Mouse (Mus musculus) heart, embryonic 13.5 days (tissue): Measurements from ENCODE around the gene Ubp1. TPM values are rescaled to one million over a fixed set of nuclear protein-coding genes. Genes with fewer than 3 reads are reported as not detected.

Experiments used
- ATAC-seq: fragments of 200-750 bp; cut with Nextera tagmentation; 2 replicates; pipeline ENCODE4 v1.8.0; 2017; ENCODE audit warnings: moderate TSS enrichment; ENCODE audit not compliant: insufficient number of reproducible peaks, low FRiP score, low TSS enrichment; ENCODE audit errors: extremely low read depth
- H3K27ac ChIP-seq: fragments of 300-500 bp; sonication (generic); replicated peaks from 2 replicates; pipeline ENCODE4 v1.5.1; 2015; ENCODE audit warnings: moderate library complexity, mild to moderate bottlenecking, inconsistent platforms
- H3K27me3 ChIP-seq: fragments of 300-500 bp; sonication (generic); replicated peaks from 2 replicates; pipeline ENCODE4 v1.6.1; 2015; ENCODE audit warnings: mild to moderate bottlenecking, inconsistent platforms
- H3K36me3 ChIP-seq: fragments of 300-500 bp; sonication (generic); 2 replicates; pipeline ENCODE4 v1.6.1; 2015; ENCODE audit warnings: mild to moderate bottlenecking, inconsistent platforms
- H3K4me1 ChIP-seq: fragments of 300-500 bp; sonication (generic); 2 replicates; pipeline ENCODE4 v1.6.1; 2015; ENCODE audit warnings: inconsistent platforms
- H3K4me2 ChIP-seq: fragments of 300-500 bp; sonication (generic); 2 replicates; pipeline ENCODE4 v1.6.1; 2015; ENCODE audit warnings: inconsistent platforms, mild to moderate bottlenecking, moderate library complexity
- H3K4me3 ChIP-seq: fragments of 300-500 bp; sonication (generic); 2 replicates; pipeline ENCODE4 v1.5.1; 2015; ENCODE audit warnings: moderate library complexity, mild to moderate bottlenecking, inconsistent platforms
- H3K9ac ChIP-seq: fragments of 300-500 bp; sonication (generic); 2 replicates; pipeline ENCODE4 v1.6.1; 2015; ENCODE audit warnings: inconsistent platforms, mild to moderate bottlenecking, moderate library complexity
- H3K9me3 ChIP-seq: fragments of 300-500 bp; sonication (generic); 2 replicates; pipeline ENCODE4 v1.6.1; 2016; ENCODE audit warnings: inconsistent platforms
- WGBS: fragments of 180-500 bp; shearing (Covaris S2); methylation state at CpG from one replicate; pipeline ENCODE4 v1.1.7; 2015; ENCODE audit warnings: mixed read lengths; 5-methylcytosine and 5-hydroxymethylcytosine counted together
- polyA plus RNA-seq: library from polyadenylated mRNA; unstranded; fragments of >200 nt; fragmentation: Nextera tagmentation; extraction: Ambion mirVana; gene quantifications from 2 replicates; pipeline ENCODE4 v1.2.1, GENCODE M21; 2015

Ubp1 gene
- polyA plus RNA-seq, 1 experiment from 2014 or later, result 21.1 TPM

DNA sequence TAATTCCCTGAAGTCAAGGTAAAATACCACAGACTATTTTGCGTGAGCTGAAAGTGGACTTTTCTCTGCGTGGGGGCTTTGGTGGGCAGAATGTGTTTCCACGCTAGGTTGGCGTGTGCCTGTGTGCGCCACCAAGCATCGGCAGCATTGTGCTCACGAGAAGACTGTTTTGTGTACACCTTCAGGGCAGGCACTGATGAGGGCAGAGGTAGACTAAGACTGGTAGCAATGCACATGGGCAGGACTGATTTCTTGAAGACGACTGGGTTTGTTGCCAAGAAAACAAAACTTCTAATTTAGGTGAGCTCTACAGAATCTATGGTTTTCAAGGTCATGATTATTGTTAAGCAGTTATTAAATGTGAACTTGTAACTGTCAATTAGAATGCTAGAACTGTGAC lies 38.7 kb downstream of the Ubp1 start:
- WGBS, result 89% methylated on average over 8 of the region's 8 CpGs
- no peaks in the 10 kb centered on the region for H3K9me3 ChIP-seq
- peak overlapping the region; percentile 46 for H3K4me2 ChIP-seq
- H3K36me3 ChIP-seq, result peaks cover 94% of the 10 kb centered on the region
- H3K27ac ChIP-seq, result 0 out of 2 replicates have a peak overlapping the region, but pooled peaks have one; percentile 8
- ATAC-seq, result no peak
- no peaks in the 10 kb centered on the region for H3K4me1 ChIP-seq
- H3K9ac ChIP-seq, result no peak overlapping the region
- no peaks in the 10 kb centered on the region for H3K27me3 ChIP-seq
- H3K4me3 ChIP-seq, result peak overlapping the region; percentile 17; the same call in 1 of the 2 replicates

DNA sequence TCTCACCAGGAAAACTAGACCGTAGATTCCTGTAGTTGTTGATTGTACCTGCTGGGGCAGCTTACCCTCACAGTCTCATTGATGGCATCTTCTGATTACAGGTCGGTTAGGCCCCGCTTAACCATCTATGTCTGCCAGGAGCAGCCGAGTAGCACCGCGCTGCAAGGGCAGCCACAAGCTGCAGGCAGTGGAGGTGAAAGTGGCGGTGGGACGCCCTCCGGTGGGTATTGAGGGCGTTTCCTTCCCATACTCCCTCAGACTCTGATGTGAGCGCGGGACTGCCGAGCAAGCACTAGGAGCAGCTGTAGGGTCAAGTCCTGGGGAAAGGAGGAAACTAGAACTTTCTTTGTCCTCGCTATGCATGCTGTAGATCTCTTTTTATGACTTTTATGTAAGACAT lies 39.3 kb downstream of the Ubp1 start:
- no peak for ATAC-seq
- no peak overlapping the region for H3K27ac ChIP-seq
- WGBS, result 82% methylated on average over 14 of the region's 14 CpGs

DNA sequence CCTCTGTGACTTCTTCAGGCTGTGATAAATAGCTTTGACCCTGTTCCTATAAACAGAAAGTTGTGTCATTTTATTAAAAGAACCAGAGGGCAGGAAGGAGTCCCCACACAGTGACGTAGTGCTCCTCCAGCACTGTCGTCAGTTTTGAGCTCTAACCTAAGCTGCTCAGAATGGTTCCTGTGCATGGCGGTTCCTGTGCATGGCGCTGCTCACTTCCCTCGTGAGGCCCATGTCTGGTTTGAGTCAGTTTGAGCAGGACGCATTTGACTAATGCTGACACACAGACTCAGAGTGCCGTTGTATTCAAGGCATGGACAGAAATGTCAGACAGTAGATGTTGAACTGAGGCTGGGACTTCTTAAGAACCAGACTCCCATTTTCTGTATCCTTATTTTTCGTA lies 40.9 kb downstream of the Ubp1 start:
- no peaks in the 10 kb centered on the region for H3K27me3 ChIP-seq
- no peak overlapping the region for H3K9ac ChIP-seq
- H3K27ac ChIP-seq, result no peak overlapping the region
- ATAC-seq, result no peak
- peaks cover 96% of the 10 kb centered on the region for H3K36me3 ChIP-seq
- 72% methylated on average over 8 of the region's 8 CpGs for WGBS
- H3K9me3 ChIP-seq, result no peaks in the 10 kb centered on the region
- H3K4me2 ChIP-seq, result no peak overlapping the region
- no peak overlapping the region for H3K4me3 ChIP-seq
- no peaks in the 10 kb centered on the region for H3K4me1 ChIP-seq

More for the DNA sequence above, 39.3 kb downstream of the Ubp1 start:
- H3K4me2 ChIP-seq, result peak overlapping the region; percentile 46
- H3K36me3 ChIP-seq, result peaks cover 94% of the 10 kb centered on the region
- peak overlapping the region; percentile 17; the same call in 1 of the 2 replicates for H3K4me3 ChIP-seq
- no peaks in the 10 kb centered on the region for H3K27me3 ChIP-seq
- no peaks in the 10 kb centered on the region for H3K9me3 ChIP-seq
- H3K4me1 ChIP-seq, result no peaks in the 10 kb centered on the region
- no peak overlapping the region for H3K9ac ChIP-seq

DNA sequence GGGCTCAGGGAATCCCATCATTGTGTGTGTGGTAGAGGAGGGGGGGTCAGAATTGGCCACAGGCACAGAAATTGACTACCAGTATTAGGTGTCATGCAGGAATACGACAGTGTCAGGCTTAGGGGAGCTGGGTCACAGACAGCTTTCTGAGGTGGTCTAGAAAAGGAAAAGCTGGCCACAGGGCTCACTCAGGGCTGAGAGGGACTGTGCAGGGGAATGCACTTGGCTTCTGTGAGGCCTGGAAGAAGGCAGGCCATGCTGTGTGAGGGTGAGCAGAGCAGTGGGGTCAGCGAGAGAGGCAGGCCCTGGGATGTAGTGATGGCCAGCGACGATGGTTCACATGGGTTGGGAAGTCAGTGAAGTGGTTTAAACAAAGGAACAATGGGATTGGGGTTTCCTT lies 43.1 kb downstream of the Ubp1 start:
- H3K9me3 ChIP-seq, result no peaks in the 10 kb centered on the region
- H3K4me3 ChIP-seq, result no peak overlapping the region
- H3K27me3 ChIP-seq, result no peaks in the 10 kb centered on the region
- no peak overlapping the region for H3K4me2 ChIP-seq
- H3K36me3 ChIP-seq, result peaks cover 96% of the 10 kb centered on the region
- H3K27ac ChIP-seq, result no peak overlapping the region
- no peaks in the 10 kb centered on the region for H3K4me1 ChIP-seq
- ATAC-seq, result no peak
- 90% methylated on average over 4 of the region's 4 CpGs for WGBS
- no peak overlapping the region for H3K9ac ChIP-seq

DNA sequence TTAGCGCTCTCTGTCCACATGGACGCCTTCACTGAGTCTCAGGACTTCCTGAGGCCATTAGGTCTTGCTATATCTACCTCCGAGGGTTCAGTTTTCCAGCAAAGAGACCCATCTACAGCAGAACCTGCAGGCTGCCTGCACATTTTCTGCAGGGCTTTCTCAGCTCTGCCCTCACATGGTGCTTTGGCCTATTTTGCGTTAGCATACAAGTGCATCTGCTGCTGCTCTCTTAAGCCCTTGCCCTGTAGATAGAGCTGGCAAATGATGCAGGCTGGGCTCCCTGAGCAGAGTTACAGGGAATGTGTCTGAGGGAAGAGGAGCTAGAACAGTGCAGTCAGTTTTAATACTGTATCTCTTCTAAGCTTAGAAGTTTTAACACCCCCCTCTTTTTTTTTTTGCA lies 44.2 kb downstream of the Ubp1 start:
- WGBS, result 87% methylated on average over 4 of the region's 4 CpGs

DNA sequence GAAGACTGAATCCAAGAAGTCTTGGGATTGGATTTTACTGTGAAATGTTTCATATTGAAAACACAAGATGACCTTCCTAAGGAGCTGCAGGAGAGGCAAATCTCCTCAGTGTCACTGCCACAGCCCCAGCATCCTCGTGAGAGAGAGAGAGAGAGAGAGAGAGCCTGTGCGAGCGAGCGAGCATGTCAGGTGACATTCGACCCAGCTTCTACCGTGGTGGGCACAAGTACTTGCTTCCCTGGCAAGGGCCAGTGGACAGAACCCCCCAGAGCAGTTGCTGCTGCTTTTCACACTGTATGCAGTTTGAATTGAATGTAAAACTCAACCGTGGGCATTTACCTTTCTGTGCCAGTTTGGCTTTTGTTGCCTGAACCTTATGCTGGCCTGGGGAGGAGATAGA lies 44.7 kb downstream of the Ubp1 start:
- no peak for ATAC-seq
- Histone ChIP-seq H3K9ac (no peak overlapping the region), H3K27ac (no peak overlapping the region), H3K27me3 (no peaks in the 10 kb centered on the region), H3K4me1 (peaks cover 4% of the 10 kb centered on the region), H3K4me3 (no peak overlapping the region), H3K4me2 (no peak overlapping the region), H3K36me3 (peaks cover 92% of the 10 kb centered on the region), H3K9me3 (no peaks in the 10 kb centered on the region)
- WGBS, result 79% methylated on average over 7 of the region's 7 CpGs

More for the DNA sequence above, 44.2 kb downstream of the Ubp1 start:
- Histone ChIP-seq H3K36me3 (peaks cover 96% of the 10 kb centered on the region), H3K4me2 (no peak overlapping the region), H3K4me3 (no peak overlapping the region), H3K9me3 (no peaks in the 10 kb centered on the region), H3K27me3 (no peaks in the 10 kb centered on the region), H3K4me1 (no peaks in the 10 kb centered on the region), H3K27ac (no peak overlapping the region), H3K9ac (no peak overlapping the region)
- ATAC-seq, result no peak

DNA sequence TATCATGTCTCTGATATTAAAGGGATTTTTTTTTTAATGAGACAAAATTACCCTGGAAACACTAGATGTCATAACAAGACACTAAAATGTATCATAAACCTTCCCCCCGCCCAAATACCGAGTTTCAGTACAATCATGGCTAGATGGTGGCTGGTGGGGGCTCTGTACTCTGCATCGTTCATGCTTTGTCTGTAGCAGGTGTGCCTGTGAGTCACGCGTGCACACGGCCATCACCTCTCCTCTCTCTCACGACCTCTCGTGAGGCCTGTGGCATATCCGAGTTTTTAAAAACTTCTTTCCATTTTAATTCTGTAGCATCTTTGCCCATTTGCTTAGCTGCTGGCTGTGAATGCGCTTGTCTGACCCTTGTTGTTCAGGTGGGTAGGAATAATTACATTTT lies 45.5 kb downstream of the Ubp1 start:
- Histone ChIP-seq H3K4me2 (no peak overlapping the region), H3K4me1 (peaks cover 12% of the 10 kb centered on the region), H3K9me3 (no peaks in the 10 kb centered on the region), H3K9ac (no peak overlapping the region), H3K4me3 (no peak overlapping the region), H3K36me3 (peaks cover 83% of the 10 kb centered on the region), H3K27me3 (no peaks in the 10 kb centered on the region), H3K27ac (no peak overlapping the region)
- ATAC-seq, result no peak
- WGBS, result 92% methylated on average over 10 of the region's 10 CpGs

DNA sequence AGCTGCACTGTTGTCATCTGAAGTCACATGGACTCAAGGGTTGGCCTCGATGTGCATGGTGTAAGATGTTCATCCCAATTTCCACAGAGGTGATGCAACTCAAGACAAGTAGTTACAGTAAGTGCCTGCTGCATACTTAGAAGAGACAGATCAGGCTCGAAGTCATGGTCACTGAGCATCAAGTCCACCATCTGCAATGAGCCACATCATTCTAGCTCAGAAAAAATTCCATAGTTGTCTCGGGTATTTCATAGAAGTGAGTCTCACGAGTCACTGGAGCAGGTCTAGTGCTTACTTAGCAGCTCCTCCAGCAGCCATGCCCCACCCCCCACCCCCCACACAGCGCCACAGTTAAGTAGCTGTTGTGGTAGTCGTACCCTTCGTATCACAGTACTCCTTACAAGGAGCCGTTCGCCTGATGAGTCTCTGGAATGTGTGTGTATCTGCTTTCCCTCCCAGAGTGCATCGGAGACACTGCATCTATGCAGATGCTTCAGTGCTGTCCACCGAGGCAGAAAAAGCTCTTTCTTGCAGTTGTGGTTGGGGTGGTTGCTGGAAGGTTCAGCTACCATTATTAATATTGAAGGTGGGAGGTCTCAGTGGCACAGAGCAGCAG lies 46.6 kb downstream of the Ubp1 start:
- H3K9me3 ChIP-seq, result no peaks in the 10 kb centered on the region
- no peak overlapping the region for H3K27ac ChIP-seq
- 74% methylated on average over 11 of the region's 11 CpGs for WGBS
- H3K4me1 ChIP-seq, result peaks cover 23% of the 10 kb centered on the region
- ATAC-seq, result no peak
- H3K27me3 ChIP-seq, result no peaks in the 10 kb centered on the region
- H3K4me3 ChIP-seq, result no peak overlapping the region
- H3K4me2 ChIP-seq, result no peak overlapping the region
- peaks cover 77% of the 10 kb centered on the region for H3K36me3 ChIP-seq
- H3K9ac ChIP-seq, result no peak overlapping the region

DNA sequence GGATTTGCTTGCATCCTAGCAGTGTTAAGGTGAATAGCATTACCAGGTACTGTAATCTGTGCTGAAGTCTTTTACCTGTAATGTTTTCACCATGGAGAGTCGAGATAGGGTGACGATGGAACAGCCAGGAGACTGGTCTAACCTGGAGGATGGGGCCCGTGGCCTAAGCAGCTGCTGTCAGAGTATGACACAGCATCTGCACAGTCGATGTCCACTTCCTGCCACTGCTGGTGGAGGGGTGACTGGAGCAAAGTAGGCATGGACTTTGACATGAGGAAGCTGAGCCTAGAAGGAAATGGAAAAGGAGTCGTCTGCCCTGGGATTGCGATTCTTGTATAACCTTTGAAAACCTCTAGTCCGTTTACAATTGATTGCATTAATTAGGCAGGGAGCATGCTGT lies 47.9 kb downstream of the Ubp1 start:
- H3K36me3 ChIP-seq, result peaks cover 63% of the 10 kb centered on the region
- H3K4me2 ChIP-seq, result no peak overlapping the region
- no peaks in the 10 kb centered on the region for H3K27me3 ChIP-seq
- H3K9me3 ChIP-seq, result no peaks in the 10 kb centered on the region
- no peak overlapping the region for H3K4me3 ChIP-seq
- H3K4me1 ChIP-seq, result peaks cover 35% of the 10 kb centered on the region
- WGBS, result 78% methylated on average over 7 of the region's 7 CpGs
- ATAC-seq, result no peak
- H3K9ac ChIP-seq, result no peak overlapping the region
- H3K27ac ChIP-seq, result no peak overlapping the region

DNA sequence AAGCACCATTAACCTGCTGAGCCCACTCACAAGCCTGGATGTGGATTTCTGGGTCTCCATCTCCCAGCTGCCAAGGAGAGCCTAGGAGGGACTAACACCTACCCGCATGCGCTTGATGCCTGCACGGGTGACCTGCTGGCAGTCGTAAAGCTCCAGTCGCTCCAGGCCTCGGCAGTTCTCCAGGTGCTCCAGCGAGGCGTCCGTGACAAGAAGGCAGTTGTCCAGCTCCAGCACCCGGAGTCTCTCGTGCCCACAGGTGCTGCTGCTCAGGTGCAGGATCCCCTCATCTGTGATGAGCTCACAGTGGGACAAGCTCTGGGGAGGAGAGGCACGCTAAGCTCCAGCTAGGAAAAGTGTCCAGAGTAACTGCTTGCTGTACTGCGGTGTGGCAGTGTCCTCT lies 48.6 kb downstream of the Ubp1 start:
- Histone ChIP-seq H3K27me3 (no peaks in the 10 kb centered on the region), H3K9me3 (no peaks in the 10 kb centered on the region), H3K4me1 (peaks cover 35% of the 10 kb centered on the region), H3K36me3 (peaks cover 56% of the 10 kb centered on the region), H3K4me2 (no peak overlapping the region), H3K27ac (no peak overlapping the region), H3K4me3 (no peak overlapping the region), H3K9ac (no peak overlapping the region)
- 91% methylated on average over 13 of the region's 13 CpGs for WGBS
- ATAC-seq, result no peak

DNA sequence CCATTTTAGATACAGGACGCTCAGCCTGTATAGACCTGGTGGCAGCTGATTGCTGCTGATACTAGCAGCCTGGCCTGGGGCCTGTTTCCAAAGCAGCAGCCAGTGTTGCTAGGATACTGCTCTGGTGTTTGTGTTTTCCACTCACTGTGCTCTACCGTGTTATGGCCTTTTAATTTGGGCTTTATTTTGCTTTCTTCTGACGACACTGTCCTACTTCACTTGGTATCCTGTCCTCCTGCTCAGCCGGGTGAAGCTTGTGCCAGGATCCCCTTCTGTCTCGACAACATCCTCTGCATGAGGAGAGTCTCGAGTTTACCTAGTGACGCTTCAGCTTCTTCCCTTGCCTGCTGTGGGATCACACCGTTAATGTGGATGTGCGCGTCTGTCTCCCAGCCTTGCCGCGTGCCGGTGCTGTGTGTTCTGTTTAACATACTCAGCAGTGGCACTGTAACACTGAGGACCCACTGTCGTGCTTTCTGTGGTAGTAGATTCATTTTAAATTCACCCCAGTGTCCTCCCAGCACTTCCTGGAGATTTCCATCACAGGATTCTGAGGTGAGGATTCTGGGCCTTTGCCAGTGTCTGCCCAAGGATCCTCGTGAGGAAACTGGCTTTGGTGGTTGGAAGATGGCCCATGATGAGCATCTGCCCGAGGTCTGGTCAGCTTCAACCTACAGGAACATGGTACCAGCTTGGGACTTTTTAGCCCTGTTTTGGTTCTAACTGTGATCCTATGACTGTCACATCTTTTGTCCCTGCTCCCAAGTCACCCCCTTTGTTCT lies 50.6 kb downstream of the Ubp1 start:
- Histone ChIP-seq H3K27me3 (no peaks in the 10 kb centered on the region), H3K9me3 (no peaks in the 10 kb centered on the region), H3K9ac (peak overlapping the region; percentile 33; the same call in 1 of the 2 replicates), H3K4me3 (no peak overlapping the region), H3K36me3 (peaks cover 37% of the 10 kb centered on the region), H3K27ac (peak overlapping the region; percentile 37), H3K4me1 (peaks cover 44% of the 10 kb centered on the region), H3K4me2 (peak overlapping the region; percentile 22)
- ATAC-seq, result no peak
- 55% methylated on average over 16 of the region's 16 CpGs for WGBS

DNA sequence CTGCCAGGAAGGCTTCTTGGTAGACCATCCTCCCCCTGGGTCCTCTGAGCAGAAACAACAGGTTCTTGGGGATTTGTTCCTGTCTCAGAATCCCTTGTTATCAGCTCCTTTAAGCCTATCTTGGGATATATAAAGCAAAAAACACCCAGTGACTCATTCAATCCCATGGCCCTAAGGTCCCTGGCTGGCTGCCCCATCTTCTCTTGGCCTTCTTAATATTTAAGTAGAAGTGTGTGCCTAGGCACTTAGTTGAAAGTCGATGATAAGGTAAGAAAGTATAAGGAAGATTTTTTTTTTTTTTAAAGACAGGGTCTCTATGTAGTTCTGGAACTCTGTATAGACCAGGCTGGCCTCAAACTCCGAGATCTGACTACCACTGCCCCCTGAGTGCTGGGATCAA lies 51.7 kb downstream of the Ubp1 start:
- no peak for ATAC-seq
- Histone ChIP-seq H3K4me3 (no peak overlapping the region), H3K4me2 (no peak overlapping the region), H3K27ac (no peak overlapping the region), H3K27me3 (no peaks in the 10 kb centered on the region), H3K9me3 (no peaks in the 10 kb centered on the region), H3K9ac (no peak overlapping the region), H3K36me3 (peaks cover 25% of the 10 kb centered on the region), H3K4me1 (peaks cover 44% of the 10 kb centered on the region)
- 80% methylated on average over 2 of the region's 2 CpGs for WGBS
